Mouse (Mus musculus) small intestine, adult 2 months (tissue): ENCODE measurements at regions not wholly inside any gene's neighbourhood (a gene's known extent, or its start where the extent isn't known, plus 50 kb on each side); places are given as distances from the start of the nearest gene placed in this dataset.

Source experiments
- CTCF ChIP-seq: fragments of 200-500 bp; IDR thresholded peaks from 2 replicates; pipeline ENCODE4 v1.5.1; 2012; ENCODE audit warnings: low read depth, mild to moderate bottlenecking, control low read depth, inconsistent platforms, low read length, moderate library complexity, mixed read lengths; ENCODE audit not compliant: insufficient replicate concordance, insufficient read length; ENCODE audit errors: extremely low read depth
- POLR2A ChIP-seq: fragments of 200-500 bp; IDR thresholded peaks from 2 replicates; pipeline ENCODE4 v1.6.1; 2012; ENCODE audit warnings: low read depth, mild to moderate bottlenecking, control low read depth, inconsistent platforms, low read length, moderate library complexity

- TF ChIP-seq CTCF = no peak
- TF ChIP-seq POLR2A = no peak
These were observed 200.0 kb upstream of the Sulf2 start for GRCm38 (mm10) chr2:166355446-166355845.
